Mouse (Mus musculus) G1E (cell line): Measurements from ENCODE around the gene Fam43b. TPM values are rescaled to one million over a fixed set of nuclear protein-coding genes. Genes with fewer than 3 reads are reported as not detected.

ENCODE experiments used
- ATAC-seq: 2 replicates; pipeline ENCODE4 v1.8.0; 2016; ENCODE audit warnings: mild to moderate bottlenecking; ENCODE audit not compliant: insufficient number of reproducible peaks, poor library complexity, low FRiP score, severe bottlenecking; ENCODE audit errors: extremely low read depth
- DNase-seq: peaks from one replicate; pipeline ENCODE4 v3.0.0; 2012; ENCODE audit warnings: low spot score
- H3K27me3 ChIP-seq: 2 replicates; pipeline ENCODE4 v1.6.1; 2012; ENCODE audit warnings: mild to moderate bottlenecking, low read length, inconsistent platforms; ENCODE audit not compliant: insufficient read depth
- H3K36me3 ChIP-seq: replicated peaks from 2 replicates; pipeline ENCODE3; 2012; ENCODE audit warnings: mild to moderate bottlenecking, inconsistent platforms
- H3K4me1 ChIP-seq: 2 replicates; pipeline ENCODE4 v1.6.1; 2012; ENCODE audit warnings: low read depth, low read length, inconsistent platforms, mixed read lengths; ENCODE audit not compliant: insufficient read depth
- H3K4me3 ChIP-seq: 2 replicates; pipeline ENCODE4 v1.5.1; 2012; ENCODE audit warnings: low read depth, mild to moderate bottlenecking, inconsistent platforms, low read length, moderate library complexity, mixed read lengths
- H3K9me3 ChIP-seq: replicated peaks from 2 replicates; pipeline ENCODE4 v1.6.1; 2012; ENCODE audit warnings: inconsistent platforms
- CTCF ChIP-seq: IDR thresholded peaks from 2 replicates; pipeline ENCODE4 v1.5.1; 2012; ENCODE audit warnings: low read depth, low read length, inconsistent platforms, mixed read lengths
- GATA1 ChIP-seq: IDR thresholded peaks from 2 replicates; pipeline ENCODE4 v1.6.1; 2012; ENCODE audit warnings: borderline replicate concordance, low read length, inconsistent platforms, mixed read lengths
- GATA2 ChIP-seq: IDR thresholded peaks from 2 replicates; pipeline ENCODE4 v1.6.1; 2012; ENCODE audit warnings: low read depth, low read length, inconsistent platforms, borderline replicate concordance
- POLR2AphosphoS5 ChIP-seq: IDR thresholded peaks from 2 replicates; pipeline ENCODE4 v1.6.1; 2012; ENCODE audit warnings: low read depth, low read length, inconsistent platforms; ENCODE audit not compliant: insufficient replicate concordance
- TAL1 ChIP-seq: conservative IDR thresholded peaks from 2 replicates; pipeline ENCODE4 v1.6.1; 2012; ENCODE audit warnings: low read depth, low read length, inconsistent platforms, mixed read lengths
- polyA plus RNA-seq: library from polyadenylated mRNA; stranded (reverse); fragments of >175 nt; gene quantifications from 2 replicates; pipeline ENCODE4 v1.2.3, GENCODE M21; 2012
- total RNA-seq, 2 experiments: library from RNA; stranded (forward) in 1 of 2; stranded (reverse) in 1 of 2; fragments of 200-1000 nt in 1 of 2; fragments of >200 nt in 1 of 2; fragmentation: Nextera tagmentation in 1 of 2; gene quantifications; 2 replicates each; pipeline ENCODE4 v1.2.3; 2014 to 2017

Fam43b gene
- total and polyA plus RNA-seq, 3 experiments, result 0.11 TPM; not detected in 2

GRCm38 (mm10) chr4:138356551-138356950 is 39.8 kb downstream of the Fam43b start:
- ATAC-seq (no peak), DNase-seq (no peak)
- H3K27me3 ChIP-seq, result no peaks in the 10 kb centered on the region
- no peaks in the 10 kb centered on the region for H3K9me3 ChIP-seq
- TF ChIP-seq CTCF (no peak), TAL1 (no peak), GATA1 (no peak), POLR2AphosphoS5 (no peak), GATA2 (no peak)
- H3K4me1 ChIP-seq, result no peaks in the 10 kb centered on the region
- H3K36me3 ChIP-seq, result no peaks in the 10 kb centered on the region
- H3K4me3 ChIP-seq, result no peak overlapping the region

- Histone ChIP-seq H3K4me3 (no peak overlapping the region), H3K36me3 (no peaks in the 10 kb centered on the region), H3K27me3 (no peaks in the 10 kb centered on the region), H3K4me1 (no peaks in the 10 kb centered on the region), H3K9me3 (no peaks in the 10 kb centered on the region)
- no peak for DNase-seq
- TF ChIP-seq TAL1 (no peak), GATA2 (no peak), CTCF (no peak), POLR2AphosphoS5 (no peak), GATA1 (no peak)
- no peak for ATAC-seq
Measured at GRCm38 (mm10) chr4:138356141-138356540, 40.2 kb downstream of the Fam43b start.

GRCm38 (mm10) chr4:138355496-138355895 is 40.8 kb downstream of the Fam43b start:
- Histone ChIP-seq H3K27me3 (no peaks in the 10 kb centered on the region), H3K9me3 (no peaks in the 10 kb centered on the region), H3K4me1 (no peaks in the 10 kb centered on the region), H3K4me3 (no peak overlapping the region), H3K36me3 (no peaks in the 10 kb centered on the region)
- DNase-seq (no peak), ATAC-seq (no peak)
- TF ChIP-seq GATA2, result no peak
- no peak for TF ChIP-seq CTCF
- no peak for TF ChIP-seq GATA1

- no peaks in the 10 kb centered on the region for H3K36me3 ChIP-seq
- H3K4me3 ChIP-seq, result no peak overlapping the region
- no peaks in the 10 kb centered on the region for H3K9me3 ChIP-seq
- H3K27me3 ChIP-seq, result no peaks in the 10 kb centered on the region
- ATAC-seq (no peak), DNase-seq (no peak)
- no peaks in the 10 kb centered on the region for H3K4me1 ChIP-seq
- TF ChIP-seq CTCF (no peak), POLR2AphosphoS5 (no peak), GATA1 (no peak), GATA2 (no peak), TAL1 (no peak)
Measured at GRCm38 (mm10) chr4:138353438-138354171, 42.7 kb downstream of the Fam43b start.

GRCm38 (mm10) chr4:138352692-138353091 is 43.6 kb downstream of the Fam43b start:
- TF ChIP-seq CTCF, result no peak
- TF ChIP-seq POLR2AphosphoS5, result no peak
- no peak for TF ChIP-seq GATA1
- no peak for TF ChIP-seq TAL1
- no peak for TF ChIP-seq GATA2
- H3K4me3 ChIP-seq, result no peak overlapping the region
- DNase-seq (no peak), ATAC-seq (no peak)
- no peaks in the 10 kb centered on the region for H3K4me1 ChIP-seq
- H3K27me3 ChIP-seq, result no peaks in the 10 kb centered on the region; the same call in 1 of the 2 replicates
- no peaks in the 10 kb centered on the region for H3K9me3 ChIP-seq
- no peaks in the 10 kb centered on the region for H3K36me3 ChIP-seq

- ATAC-seq (no peak), DNase-seq (no peak)
- Histone ChIP-seq H3K4me1 (no peaks in the 10 kb centered on the region), H3K9me3 (no peaks in the 10 kb centered on the region), H3K4me3 (no peak overlapping the region), H3K27me3 (no peaks in the 10 kb centered on the region; the same call in 1 of the 2 replicates), H3K36me3 (no peaks in the 10 kb centered on the region)
- no peak for TF ChIP-seq GATA2
- TF ChIP-seq POLR2AphosphoS5, result no peak
Measured at GRCm38 (mm10) chr4:138351821-138352220, 44.5 kb downstream of the Fam43b start.
